Mouse (Mus musculus) heart, embryonic 16.5 days (tissue): ENCODE measurements around the gene Tctex1d1. TPM values are rescaled to one million over a fixed set of nuclear protein-coding genes. Genes with fewer than 3 reads are reported as not detected.

Source experiments
- ATAC-seq: fragments of 200-750 bp; cut with Nextera tagmentation; replicated peaks from 2 replicates; pipeline ENCODE4 v1.8.0; 2017; ENCODE audit warnings: moderate number of reproducible peaks; ENCODE audit not compliant: insufficient read depth, low FRiP score; ENCODE audit errors: extremely low read depth
- H3K27ac ChIP-seq: fragments of 300-500 bp; sonication (generic); 2 replicates; pipeline ENCODE4 v1.5.1; 2014; ENCODE audit warnings: mild to moderate bottlenecking, low read length, control low read depth, moderate library complexity
- H3K27me3 ChIP-seq: fragments of 300-500 bp; sonication (generic); 2 replicates; pipeline ENCODE4 v1.6.1; 2014; ENCODE audit warnings: low read length, mixed read lengths; ENCODE audit not compliant: control insufficient read depth, insufficient read depth
- H3K36me3 ChIP-seq: fragments of 300-500 bp; sonication (generic); 2 replicates; pipeline ENCODE4 v1.6.1; 2014; ENCODE audit not compliant: control insufficient read depth, insufficient read depth
- H3K4me1 ChIP-seq: fragments of 300-500 bp; sonication (generic); 2 replicates; pipeline ENCODE4 v1.6.1; 2014; ENCODE audit warnings: low read length, mixed read lengths; ENCODE audit not compliant: control insufficient read depth, insufficient read depth
- H3K4me2 ChIP-seq: fragments of 300-500 bp; sonication (generic); 2 replicates; pipeline ENCODE4 v1.6.1; 2014; ENCODE audit warnings: low read depth, mild to moderate bottlenecking, control low read depth, low read length
- H3K4me3 ChIP-seq: fragments of 300-500 bp; sonication (generic); 2 replicates; pipeline ENCODE4 v1.5.1; 2014; ENCODE audit warnings: mild to moderate bottlenecking, control low read depth, low read length
- H3K9ac ChIP-seq: fragments of 300-500 bp; sonication (generic); 2 replicates; pipeline ENCODE4 v1.6.1; 2014; ENCODE audit warnings: low read length, control low read depth
- H3K9me3 ChIP-seq: fragments of 300-500 bp; sonication (generic); replicated peaks from 2 replicates; pipeline ENCODE4 v1.6.1; 2016; ENCODE audit warnings: low read length; ENCODE audit not compliant: control insufficient read depth
- WGBS: fragments of 180-500 bp; shearing (Covaris S2); extraction: QIAGEN DNeasy Blood & Tissue Kit; methylation state at CpG from one replicate; pipeline ENCODE4 v1.1.7; 2014; 5-methylcytosine and 5-hydroxymethylcytosine counted together
- polyA plus RNA-seq: library from polyadenylated mRNA; unstranded; fragments of >200 nt; fragmentation: Nextera tagmentation; extraction: Ambion mirVana; gene quantifications from 2 replicates; pipeline ENCODE4 v1.2.1, GENCODE M21; 2015

Gene Tctex1d1
- polyA plus RNA-seq, 1 experiment from 2014 or later, result 0.62 TPM

DNA sequence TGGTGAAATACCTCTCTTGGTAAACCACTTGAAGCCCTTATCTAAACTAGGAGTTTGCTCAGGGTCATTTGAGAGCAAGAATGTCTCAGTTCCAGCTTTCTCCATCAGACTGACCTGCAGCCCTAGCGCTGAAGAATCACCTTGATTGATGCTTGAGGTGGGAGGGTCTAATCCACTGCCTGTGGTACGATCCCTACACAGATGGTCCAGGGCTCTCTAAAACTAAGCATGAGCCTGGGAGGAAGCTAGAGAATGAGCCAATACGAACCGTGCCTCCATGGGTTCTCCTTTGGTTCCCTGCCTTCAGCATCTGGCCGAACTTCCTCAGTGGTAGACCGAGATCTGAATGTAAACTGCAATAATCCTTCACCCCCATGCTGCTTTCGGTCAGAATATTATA lies 49.3 kb downstream of the Tctex1d1 start:
- Histone ChIP-seq H3K9ac (no peak overlapping the region), H3K27me3 (no peaks in the 10 kb centered on the region), H3K4me2 (no peak overlapping the region), H3K27ac (no peak overlapping the region), H3K36me3 (no peaks in the 10 kb centered on the region), H3K4me1 (no peaks in the 10 kb centered on the region), H3K9me3 (no peaks in the 10 kb centered on the region), H3K4me3 (no peak overlapping the region)
- WGBS, result 70% methylated on average over 7 of the region's 7 CpGs
- ATAC-seq, result no peak

DNA sequence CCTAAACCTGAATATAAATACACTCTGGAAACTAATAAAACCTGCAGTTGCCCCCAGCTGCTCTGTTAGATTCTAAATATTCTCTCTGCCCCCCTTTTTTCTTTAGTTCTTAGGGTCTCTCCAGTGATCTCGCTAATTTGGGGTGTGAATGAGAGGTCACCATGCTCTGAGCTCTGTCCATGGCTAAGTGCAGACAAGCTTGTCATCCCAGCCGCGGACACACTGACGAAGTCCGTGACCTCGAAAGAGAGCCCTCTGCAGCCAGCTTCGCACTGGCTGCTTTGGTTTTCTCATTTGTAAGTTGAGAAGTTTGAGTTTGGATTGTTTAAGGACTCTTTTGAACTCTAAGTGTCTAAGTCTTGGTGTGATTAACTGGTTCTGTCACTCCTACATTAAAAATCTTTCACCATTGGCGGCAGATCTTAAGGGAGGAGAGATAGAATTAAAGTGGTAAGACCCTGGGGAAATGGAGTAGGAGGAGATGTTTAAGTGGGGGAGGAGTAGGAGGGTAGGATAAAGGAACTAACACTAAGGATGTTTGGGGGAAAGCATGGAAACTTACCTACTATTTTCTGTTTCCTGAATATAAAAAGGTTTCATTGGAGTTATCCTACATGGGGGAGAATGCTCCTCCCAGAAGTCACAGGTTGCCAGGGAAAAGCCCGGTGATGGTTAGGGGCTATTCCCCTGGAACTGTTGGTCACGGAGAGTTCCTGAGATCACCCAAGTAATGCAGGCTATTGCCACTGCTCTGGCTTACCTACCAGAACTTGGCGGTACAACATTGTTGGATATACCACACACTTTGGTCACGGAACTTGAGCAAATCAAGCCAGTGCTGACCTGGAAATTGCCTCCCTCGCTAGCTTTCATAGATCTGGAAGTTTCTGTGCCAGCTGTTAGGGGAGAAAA lies 50.0 kb downstream of the Tctex1d1 start:
- no peaks in the 10 kb centered on the region for H3K9me3 ChIP-seq
- WGBS, result 58% methylated on average over 13 of the region's 13 CpGs
- H3K36me3 ChIP-seq, result no peaks in the 10 kb centered on the region
- H3K4me1 ChIP-seq, result no peaks in the 10 kb centered on the region
- H3K4me2 ChIP-seq, result no peak overlapping the region
- H3K27ac ChIP-seq, result no peak overlapping the region
- no peaks in the 10 kb centered on the region for H3K27me3 ChIP-seq
- H3K4me3 ChIP-seq, result no peak overlapping the region
- no peak for ATAC-seq
- H3K9ac ChIP-seq, result no peak overlapping the region

DNA sequence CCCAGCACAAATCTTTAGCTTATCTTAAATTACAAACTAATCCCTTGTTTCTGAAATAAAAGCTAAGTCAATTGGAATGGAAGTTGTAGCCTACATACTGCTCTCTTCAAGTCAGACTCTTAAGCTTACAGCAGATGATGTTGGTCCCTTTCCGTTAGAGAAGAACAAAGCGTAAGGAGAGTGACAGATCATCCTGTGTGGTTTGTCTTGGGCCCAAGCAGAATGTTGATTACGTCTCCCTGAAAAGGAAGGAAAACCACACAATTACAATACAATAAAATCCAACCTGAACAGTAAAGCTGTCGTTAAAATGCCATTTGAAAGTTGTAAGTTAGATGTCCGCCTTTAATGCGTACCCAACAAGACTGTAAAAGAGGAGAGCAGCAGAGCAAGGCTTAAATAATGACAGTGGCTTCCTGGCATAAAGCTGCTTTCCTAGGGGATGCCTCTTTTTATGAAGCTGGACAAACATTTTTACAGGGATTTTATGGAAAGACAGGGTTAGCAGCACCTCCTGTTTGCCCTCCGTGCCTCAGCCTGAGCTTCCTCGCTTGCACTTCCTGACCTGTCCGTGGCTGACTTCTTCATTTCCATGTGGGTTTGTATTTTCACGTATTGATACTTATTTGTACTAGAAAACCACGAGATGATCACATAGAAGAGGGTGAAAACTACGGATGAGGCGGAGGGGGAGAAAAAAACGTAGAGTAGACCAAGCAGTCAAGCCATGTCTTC lies 60.9 kb downstream of the Tctex1d1 start:
- H3K27me3 ChIP-seq, result no peaks in the 10 kb centered on the region
- H3K4me2 ChIP-seq, result no peak overlapping the region
- no peaks in the 10 kb centered on the region for H3K9me3 ChIP-seq
- H3K27ac ChIP-seq, result no peak overlapping the region
- H3K9ac ChIP-seq, result no peak overlapping the region
- H3K4me3 ChIP-seq, result no peak overlapping the region
- no peak for ATAC-seq
- WGBS, result 79% methylated on average over 14 of the region's 14 CpGs
- no peaks in the 10 kb centered on the region for H3K4me1 ChIP-seq
- H3K36me3 ChIP-seq, result no peaks in the 10 kb centered on the region

DNA sequence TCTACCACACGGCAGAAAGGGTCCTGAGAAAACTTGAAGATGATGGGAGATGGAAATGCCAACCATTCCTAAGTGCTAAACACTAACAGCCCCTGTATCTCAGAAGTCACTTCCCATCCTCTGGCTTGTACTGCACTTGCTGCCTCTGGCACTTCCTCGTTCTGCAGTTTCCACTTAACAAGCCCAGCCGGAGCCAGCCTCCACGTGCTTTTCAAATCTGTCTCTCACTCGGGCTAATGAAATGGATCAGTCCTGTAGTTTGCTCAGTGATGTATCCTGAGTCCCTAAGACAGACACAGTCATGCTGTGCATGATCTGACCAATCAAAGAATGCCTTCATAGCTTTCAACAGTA lies 61.4 kb downstream of the Tctex1d1 start:
- no peaks in the 10 kb centered on the region for H3K27me3 ChIP-seq
- H3K4me3 ChIP-seq, result no peak overlapping the region
- no peak overlapping the region for H3K9ac ChIP-seq
- WGBS, result 38% methylated on average over 5 of the region's 5 CpGs
- H3K36me3 ChIP-seq, result no peaks in the 10 kb centered on the region
- no peak overlapping the region for H3K27ac ChIP-seq
- no peak for ATAC-seq
- H3K4me2 ChIP-seq, result no peak overlapping the region
- no peaks in the 10 kb centered on the region for H3K9me3 ChIP-seq
- no peaks in the 10 kb centered on the region for H3K4me1 ChIP-seq

DNA sequence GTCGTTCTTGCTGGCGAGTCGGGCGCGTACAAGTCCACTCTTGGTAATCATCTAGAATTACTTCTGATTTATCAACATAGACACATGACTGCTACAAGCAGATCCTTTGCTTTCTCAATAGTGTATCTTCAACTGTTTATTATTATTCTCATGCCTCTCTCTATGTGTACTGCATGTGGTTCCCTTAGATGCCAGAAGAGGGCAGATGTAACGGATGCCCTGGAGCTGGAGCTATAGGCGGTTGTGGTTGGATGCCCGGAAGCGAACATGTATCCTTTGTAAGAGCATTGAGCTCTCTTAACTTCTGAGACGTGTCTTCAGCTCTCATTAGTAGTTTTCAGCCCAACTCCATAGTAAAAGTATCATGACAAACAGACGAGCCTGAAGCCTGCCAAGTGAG lies 64.6 kb downstream of the Tctex1d1 start:
- 92% methylated on average over 11 of the region's 11 CpGs for WGBS
- no peaks in the 10 kb centered on the region for H3K36me3 ChIP-seq
- no peak overlapping the region for H3K4me2 ChIP-seq
- no peak overlapping the region for H3K9ac ChIP-seq
- no peaks in the 10 kb centered on the region for H3K9me3 ChIP-seq
- H3K4me1 ChIP-seq, result no peaks in the 10 kb centered on the region
- H3K27ac ChIP-seq, result no peak overlapping the region
- no peaks in the 10 kb centered on the region for H3K27me3 ChIP-seq
- ATAC-seq, result no peak
- H3K4me3 ChIP-seq, result no peak overlapping the region

DNA sequence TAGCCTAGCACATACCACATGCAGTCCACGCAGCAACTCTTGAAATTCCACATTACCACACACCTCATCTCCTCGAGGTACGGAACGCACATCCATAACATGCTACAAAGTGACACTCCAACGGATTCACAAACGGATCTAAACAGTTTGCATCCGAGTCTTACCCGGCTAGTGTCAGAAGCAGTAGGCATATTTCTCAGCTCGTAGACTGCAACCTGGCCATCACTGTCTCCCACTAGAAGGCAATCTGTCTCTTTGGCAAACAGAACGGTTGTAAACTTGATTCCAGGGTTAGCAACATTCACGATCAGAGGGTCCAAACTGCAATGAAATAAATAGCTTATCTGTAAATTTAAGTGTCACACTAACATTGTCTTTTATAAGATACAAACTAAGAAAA lies 69.6 kb downstream of the Tctex1d1 start:
- whole genome bisulfite sequencing, result 83% methylated on average over 11 of the region's 11 CpGs
- Histone ChIP-seq H3K9me3 (no peaks in the 10 kb centered on the region), H3K27me3 (no peaks in the 10 kb centered on the region), H3K4me3 (no peak overlapping the region), H3K9ac (no peak overlapping the region), H3K36me3 (no peaks in the 10 kb centered on the region), H3K27ac (no peak overlapping the region), H3K4me1 (no peaks in the 10 kb centered on the region), H3K4me2 (no peak overlapping the region)
- no peak for ATAC-seq

Other genes with a start within 250 kb of the Tctex1d1 start
- gene Sgip1, start 237.3 kb upstream of the Tctex1d1 start, polyA plus RNA-seq, result 1.1 and 1.2 TPM in 2 replicates
- 0.52 and 0.81 TPM in 2 replicates for gene Insl5, start 48.2 kb downstream of the Tctex1d1 start, polyA plus RNA-seq
- 27.6 and 29.5 TPM in 2 replicates for gene Mier1, start 135.8 kb downstream of the Tctex1d1 start, polyA plus RNA-seq
- 2.0 and 2.1 TPM in 2 replicates for gene Wdr78, start 135.9 kb downstream of the Tctex1d1 start, polyA plus RNA-seq
- 7.4 and 10.2 TPM in 2 replicates for gene Slc35d1, start 236.6 kb downstream of the Tctex1d1 start, polyA plus RNA-seq